Mouse (Mus musculus) heart, embryonic 15.5 days (tissue): Measurements from ENCODE around the gene Cox7a2l. TPM values are rescaled to one million over a fixed set of nuclear protein-coding genes. Genes with fewer than 3 reads are reported as not detected.

Source experiments
- ATAC-seq: fragments of 200-750 bp; cut with Nextera tagmentation; replicated peaks from 2 replicates; pipeline ENCODE4 v1.8.0; 2017; ENCODE audit warnings: low read depth, moderate TSS enrichment; ENCODE audit not compliant: insufficient number of reproducible peaks, insufficient read depth, low FRiP score
- H3K27ac ChIP-seq: fragments of 300-500 bp; sonication (generic); 2 replicates; pipeline ENCODE4 v1.5.1; 2015; ENCODE audit warnings: mild to moderate bottlenecking, inconsistent platforms
- H3K27me3 ChIP-seq: fragments of 300-500 bp; sonication (generic); 2 replicates; pipeline ENCODE4 v1.6.1; 2015; ENCODE audit warnings: inconsistent platforms
- H3K36me3 ChIP-seq: fragments of 300-500 bp; sonication (generic); 2 replicates; pipeline ENCODE4 v1.6.1; 2015; ENCODE audit warnings: mild to moderate bottlenecking, inconsistent platforms
- H3K4me1 ChIP-seq: fragments of 300-500 bp; sonication (generic); replicated peaks from 2 replicates; pipeline ENCODE4 v1.6.1; 2015; ENCODE audit warnings: inconsistent platforms
- H3K4me2 ChIP-seq: fragments of 300-500 bp; sonication (generic); 2 replicates; pipeline ENCODE4 v1.6.1; 2015; ENCODE audit warnings: inconsistent platforms, mild to moderate bottlenecking, moderate library complexity
- H3K4me3 ChIP-seq: fragments of 300-500 bp; sonication (generic); 2 replicates; pipeline ENCODE4 v1.5.1; 2015; ENCODE audit warnings: mild to moderate bottlenecking, inconsistent platforms
- H3K9ac ChIP-seq: fragments of 300-500 bp; sonication (generic); 2 replicates; pipeline ENCODE4 v1.6.1; 2015; ENCODE audit warnings: mild to moderate bottlenecking, inconsistent platforms
- H3K9me3 ChIP-seq: fragments of 300-500 bp; sonication (generic); replicated peaks from 2 replicates; pipeline ENCODE4 v1.6.1; 2016; ENCODE audit warnings: inconsistent platforms
- WGBS: fragments of 180-500 bp; shearing (Covaris S2); methylation state at CpG from one replicate; pipeline ENCODE4 v1.1.7; 2015; ENCODE audit warnings: mixed read lengths; 5-methylcytosine and 5-hydroxymethylcytosine counted together
- polyA plus RNA-seq: library from polyadenylated mRNA; unstranded; fragments of >200 nt; fragmentation: Nextera tagmentation; extraction: Ambion mirVana; gene quantifications from 2 replicates; pipeline ENCODE4 v1.2.1, GENCODE M21; 2015

The Cox7a2l gene
- polyA plus RNA-seq, result 198 and 222 TPM in 2 replicates

DNA sequence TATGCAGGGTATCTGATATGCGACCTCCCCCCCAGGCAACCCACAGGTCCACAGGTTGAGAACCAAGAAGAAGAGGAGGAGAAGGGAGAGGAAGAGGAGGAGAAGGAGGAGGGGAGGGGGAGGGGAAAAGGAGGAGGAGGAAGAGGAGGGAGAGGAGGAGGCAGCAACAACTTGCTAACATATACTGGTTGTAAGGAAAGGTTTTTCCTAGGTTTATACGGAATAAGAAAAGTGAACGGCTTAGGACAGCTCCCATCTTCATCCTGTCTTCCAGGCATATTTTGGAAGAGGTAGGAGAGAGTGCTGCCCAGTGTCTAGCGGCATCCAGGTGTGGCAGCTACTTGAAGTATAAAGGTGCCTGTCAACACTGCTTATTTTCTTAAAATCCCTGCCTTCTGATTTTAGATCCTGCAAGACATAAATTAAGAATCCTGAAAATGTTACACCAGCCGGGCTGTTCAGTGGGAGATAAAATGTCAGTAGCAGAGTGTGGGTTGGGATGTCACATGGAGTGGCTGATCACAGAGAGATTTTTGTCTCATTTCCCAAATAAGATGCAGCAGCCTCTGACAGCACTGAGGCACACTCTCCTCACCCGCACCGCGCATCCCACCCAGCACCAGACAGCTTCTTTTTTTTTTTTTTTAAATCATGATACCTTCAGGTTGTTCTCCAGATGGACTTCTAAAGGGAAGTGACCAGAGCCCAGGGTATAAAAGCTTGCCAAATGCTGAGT, at the start of gene Cox7a2l:
Cox7a2l (minus strand) TSS at position 51 of the 736 bp plus-strand sequence.
- Histone ChIP-seq H3K4me3 (no peak within 1 kb of the TSS), H3K9ac (no peak within 1 kb of the TSS), H3K27me3 (no peaks in the 10 kb centered on the region), H3K4me1 (peaks cover 12% of the 10 kb centered on the region), H3K9me3 (no peaks in the 10 kb centered on the region), H3K27ac (no peak within 1 kb of the TSS), H3K4me2 (no peak within 1 kb of the TSS), H3K36me3 (no peaks in the 10 kb centered on the region)
- no peak for ATAC-seq
- 88% methylated on average over 8 of the region's 8 CpGs for WGBS

DNA sequence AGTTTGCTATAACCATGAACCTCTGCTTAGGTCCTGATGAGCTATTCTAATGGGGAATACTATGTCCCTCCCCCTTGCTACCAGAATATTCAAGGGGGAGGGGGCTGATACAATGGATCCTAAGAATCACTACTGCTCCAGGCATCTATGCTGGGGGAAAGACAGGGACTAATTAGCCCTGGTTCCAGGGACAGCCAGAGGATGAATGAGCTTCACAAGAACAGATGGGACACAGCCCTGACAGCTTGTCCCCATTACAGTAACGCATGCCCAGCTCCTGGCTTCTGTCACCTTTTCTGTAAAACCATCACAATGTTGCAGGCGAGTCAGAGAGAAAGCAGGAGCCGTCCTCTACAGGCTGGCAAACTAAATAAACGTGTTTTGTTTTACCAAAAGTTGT, 48.4 kb upstream of the Cox7a2l start:
- ATAC-seq, result no peak
- WGBS, result 60% methylated on average over 4 of the region's 4 CpGs
- Histone ChIP-seq H3K9ac (no peak overlapping the region), H3K4me1 (peaks cover 9% of the 10 kb centered on the region), H3K4me3 (no peak overlapping the region), H3K27ac (no peak overlapping the region), H3K4me2 (no peak overlapping the region), H3K27me3 (no peaks in the 10 kb centered on the region), H3K36me3 (no peaks in the 10 kb centered on the region), H3K9me3 (no peaks in the 10 kb centered on the region)

- no peaks in the 10 kb centered on the region for H3K27me3 ChIP-seq
- H3K4me2 ChIP-seq, result peak overlapping the region; percentile 48
- 37% methylated on average over 12 of the region's 12 CpGs for WGBS
- ATAC-seq, result peak; percentile 47; the same call in 1 of the 2 replicates
- peaks cover 9% of the 10 kb centered on the region for H3K4me1 ChIP-seq
- 0 out of 2 replicates have a peak overlapping the region, but pooled peaks have one; percentile 22 for H3K4me3 ChIP-seq
- H3K36me3 ChIP-seq, result no peaks in the 10 kb centered on the region
- H3K9ac ChIP-seq, result no peak overlapping the region
- H3K27ac ChIP-seq, result peak overlapping the region; percentile 51; the same call in 1 of the 2 replicates
- no peaks in the 10 kb centered on the region for H3K9me3 ChIP-seq
Measured at GRCm38 (mm10) chr17:83564119-83564820, 47.1 kb upstream of the Cox7a2l start.

- Histone ChIP-seq H3K9me3 (no peaks in the 10 kb centered on the region), H3K27ac (peak overlapping the region; percentile 51; the same call in 1 of the 2 replicates), H3K36me3 (no peaks in the 10 kb centered on the region), H3K4me1 (peaks cover 9% of the 10 kb centered on the region), H3K27me3 (no peaks in the 10 kb centered on the region), H3K9ac (no peak overlapping the region), H3K4me3 (peak overlapping the region; percentile 22; the same call in 1 of the 2 replicates), H3K4me2 (peak overlapping the region; percentile 48)
- 35% methylated on average over 10 of the region's 10 CpGs for WGBS
- ATAC-seq, result no peak; the same call in 1 of the 2 replicates
Measured at GRCm38 (mm10) chr17:83563703-83564111, 46.6 kb upstream of the Cox7a2l start.

DNA sequence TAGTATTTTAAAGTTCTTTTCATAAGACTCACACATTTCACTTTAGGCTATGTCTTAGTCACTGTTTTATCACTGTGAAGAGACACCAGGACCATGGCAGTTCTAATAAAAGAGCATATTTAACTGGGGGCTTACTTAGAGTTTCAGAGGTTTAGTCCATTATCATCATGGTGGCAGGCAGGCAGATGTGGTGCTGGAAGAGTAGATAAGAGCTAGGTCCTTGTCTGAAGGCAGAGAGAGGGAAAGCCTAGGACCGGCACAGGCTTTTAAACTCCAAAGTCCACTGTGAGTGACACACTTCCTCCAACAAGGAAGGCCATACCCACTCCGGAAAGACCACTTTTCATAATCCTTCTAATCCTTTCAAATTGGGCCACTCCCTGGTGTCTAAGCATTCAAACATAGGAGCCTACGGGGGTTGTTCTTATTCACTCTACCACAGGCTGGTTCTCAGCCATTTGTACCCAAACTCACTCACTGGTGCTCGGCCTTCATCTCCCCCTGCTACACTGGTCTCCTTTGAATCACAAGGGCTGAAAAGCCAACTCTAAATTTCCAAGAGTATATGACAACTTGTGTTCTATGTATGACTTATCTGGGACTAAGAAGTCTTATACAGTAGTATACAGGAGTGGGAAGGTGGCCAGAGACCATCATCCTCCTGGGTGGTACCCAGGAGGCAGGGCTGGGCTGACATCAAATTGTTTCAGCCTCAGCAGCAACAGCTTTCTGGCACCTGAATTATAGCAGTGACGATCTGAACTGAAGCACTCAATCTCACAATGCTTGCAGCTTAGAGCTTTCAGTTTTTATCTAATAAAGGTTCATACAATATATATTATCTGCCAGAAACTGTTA, 45.3 kb upstream of the Cox7a2l start:
- no peak overlapping the region for H3K9ac ChIP-seq
- H3K27ac ChIP-seq, result no peak overlapping the region
- no peak for ATAC-seq
- H3K27me3 ChIP-seq, result no peaks in the 10 kb centered on the region
- peaks cover 9% of the 10 kb centered on the region for H3K4me1 ChIP-seq
- H3K36me3 ChIP-seq, result no peaks in the 10 kb centered on the region
- WGBS, result 87% methylated on average over 5 of the region's 5 CpGs
- H3K9me3 ChIP-seq, result no peaks in the 10 kb centered on the region
- no peak overlapping the region for H3K4me3 ChIP-seq
- H3K4me2 ChIP-seq, result no peak overlapping the region

DNA sequence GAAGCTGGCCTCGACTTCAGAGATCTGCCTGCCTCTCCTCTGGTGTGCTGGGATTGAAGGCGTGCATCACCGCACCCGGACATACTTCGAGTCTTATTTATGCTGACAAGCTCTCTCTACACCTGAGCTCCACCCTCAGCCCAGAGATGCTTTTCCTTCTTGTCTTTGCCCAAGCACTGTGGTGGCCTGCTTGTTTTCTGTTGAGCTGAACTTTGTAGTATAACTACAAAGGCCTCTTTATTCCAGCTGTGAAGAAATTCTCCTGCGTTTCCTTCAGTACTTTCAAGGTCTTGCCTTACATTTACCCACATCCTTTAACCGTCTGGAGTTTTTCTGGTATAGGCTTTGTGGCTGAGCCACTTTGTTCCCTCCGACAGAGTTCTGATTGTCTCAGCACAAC, 42.0 kb upstream of the Cox7a2l start:
- WGBS, result 76% methylated on average over 8 of the region's 8 CpGs
- Histone ChIP-seq H3K4me2 (no peak overlapping the region), H3K9me3 (no peaks in the 10 kb centered on the region), H3K9ac (no peak overlapping the region), H3K36me3 (no peaks in the 10 kb centered on the region), H3K4me3 (no peak overlapping the region), H3K4me1 (peaks cover 5% of the 10 kb centered on the region), H3K27me3 (no peaks in the 10 kb centered on the region), H3K27ac (no peak overlapping the region)
- no peak for ATAC-seq

GRCm38 (mm10) chr17:83555836-83556235, 38.7 kb upstream of the Cox7a2l start:
- Histone ChIP-seq H3K4me3 (no peak overlapping the region), H3K27me3 (no peaks in the 10 kb centered on the region), H3K4me2 (no peak overlapping the region), H3K9ac (no peak overlapping the region), H3K36me3 (no peaks in the 10 kb centered on the region), H3K27ac (no peak overlapping the region), H3K9me3 (no peaks in the 10 kb centered on the region), H3K4me1 (no peaks in the 10 kb centered on the region)
- WGBS, result 89% methylated on average over 11 of the region's 11 CpGs
- ATAC-seq, result no peak

- Histone ChIP-seq H3K4me1 (no peaks in the 10 kb centered on the region), H3K9me3 (no peaks in the 10 kb centered on the region), H3K4me2 (no peak overlapping the region), H3K36me3 (no peaks in the 10 kb centered on the region), H3K4me3 (no peak overlapping the region), H3K27ac (no peak overlapping the region), H3K27me3 (no peaks in the 10 kb centered on the region), H3K9ac (no peak overlapping the region)
- WGBS, result 84% methylated on average over 7 of the region's 7 CpGs
- no peak for ATAC-seq
Measured at GRCm38 (mm10) chr17:83554997-83555396, 37.9 kb upstream of the Cox7a2l start.

DNA sequence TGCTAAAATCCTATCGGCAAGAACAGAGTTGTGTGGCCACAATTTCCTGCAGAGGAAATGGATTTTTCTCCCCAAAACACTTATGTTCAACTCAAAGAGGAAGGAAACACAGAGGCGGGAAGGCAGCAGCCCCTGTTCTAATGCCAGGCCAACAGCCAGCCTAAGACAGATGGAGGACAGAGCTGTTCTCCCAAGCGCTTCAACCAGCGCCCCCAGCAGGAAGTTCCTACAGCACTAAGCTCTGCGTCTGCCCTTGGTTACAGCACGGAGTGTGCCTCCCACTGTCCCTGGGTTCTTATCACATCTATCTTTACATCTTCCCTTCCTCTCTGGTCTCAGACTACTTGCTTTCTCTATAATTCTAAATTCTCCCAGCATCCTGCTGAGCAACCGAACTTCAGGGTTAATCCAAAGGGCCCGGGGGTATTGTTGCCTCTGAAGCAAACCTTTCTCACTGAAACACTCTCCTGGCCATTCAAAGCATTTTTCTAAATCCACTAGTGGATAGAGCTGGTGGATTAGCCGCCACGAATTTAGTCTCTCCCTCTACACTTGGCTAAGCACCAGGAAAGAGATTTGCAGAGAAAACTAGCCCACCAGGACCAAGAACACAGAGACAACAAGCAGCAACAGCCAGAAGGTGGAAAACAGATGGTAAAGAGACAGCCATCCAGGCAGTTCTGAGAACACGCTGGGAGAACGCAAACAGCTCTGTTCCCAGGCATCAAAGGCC, 31.5 kb upstream of the Cox7a2l start:
- no peak overlapping the region for H3K4me3 ChIP-seq
- peaks cover 15% of the 10 kb centered on the region; the same call in 1 of the 2 replicates for H3K4me1 ChIP-seq
- WGBS, result 33% methylated on average over 12 of the region's 12 CpGs
- no peaks in the 10 kb centered on the region for H3K36me3 ChIP-seq
- no peak overlapping the region for H3K9ac ChIP-seq
- no peak for ATAC-seq
- H3K27me3 ChIP-seq, result peaks cover 30% of the 10 kb centered on the region
- H3K27ac ChIP-seq, result no peak overlapping the region; the same call in 1 of the 2 replicates
- H3K4me2 ChIP-seq, result no peak overlapping the region
- H3K9me3 ChIP-seq, result no peaks in the 10 kb centered on the region

DNA sequence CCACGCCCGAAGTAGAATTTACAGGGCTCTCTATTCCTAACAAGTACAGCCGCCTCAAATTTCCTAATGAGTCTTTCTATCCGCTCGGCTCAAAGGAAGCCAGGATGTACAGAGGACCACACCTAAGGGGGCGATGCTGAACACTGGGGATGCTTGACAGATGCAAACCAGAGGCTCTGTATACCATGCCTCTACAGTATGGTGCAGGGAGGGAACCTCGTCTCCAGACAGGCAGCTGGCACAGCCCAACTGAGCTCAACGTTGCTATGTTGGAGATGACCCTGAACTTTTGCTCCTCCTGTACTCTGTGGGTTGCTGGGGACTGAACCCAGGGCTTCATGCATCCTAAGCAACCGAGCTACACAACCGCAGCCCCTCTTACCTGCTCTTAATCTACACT, 30.0 kb upstream of the Cox7a2l start:
- H3K4me1 ChIP-seq, result peaks cover 15% of the 10 kb centered on the region; the same call in 1 of the 2 replicates
- no peak for ATAC-seq
- no peaks in the 10 kb centered on the region for H3K9me3 ChIP-seq
- H3K27me3 ChIP-seq, result peaks cover 33% of the 10 kb centered on the region
- H3K4me3 ChIP-seq, result no peak overlapping the region
- no peak overlapping the region for H3K27ac ChIP-seq
- no peaks in the 10 kb centered on the region for H3K36me3 ChIP-seq
- H3K9ac ChIP-seq, result no peak overlapping the region
- no peak overlapping the region for H3K4me2 ChIP-seq
- 53% methylated on average over 10 of the region's 10 CpGs for WGBS
